Mouse (Mus musculus) ES-E14 (cell line): ENCODE measurements at regions not wholly inside any gene's neighbourhood (a gene's known extent, or its start where the extent isn't known, plus 50 kb on each side); places are given as distances from the start of the nearest gene placed in this dataset.

Experiments
- HCFC1 ChIP-seq: IDR thresholded peaks from 2 replicates; pipeline ENCODE4 v1.6.1; 2012; ENCODE audit warnings: low read length, inconsistent platforms, borderline replicate concordance; ENCODE audit not compliant: insufficient read depth
- ZC3H11A ChIP-seq: IDR thresholded peaks from 2 replicates; pipeline ENCODE4 v1.6.1; 2012; ENCODE audit warnings: low read depth, mild to moderate bottlenecking, inconsistent platforms, low read length, borderline replicate concordance

DNA sequence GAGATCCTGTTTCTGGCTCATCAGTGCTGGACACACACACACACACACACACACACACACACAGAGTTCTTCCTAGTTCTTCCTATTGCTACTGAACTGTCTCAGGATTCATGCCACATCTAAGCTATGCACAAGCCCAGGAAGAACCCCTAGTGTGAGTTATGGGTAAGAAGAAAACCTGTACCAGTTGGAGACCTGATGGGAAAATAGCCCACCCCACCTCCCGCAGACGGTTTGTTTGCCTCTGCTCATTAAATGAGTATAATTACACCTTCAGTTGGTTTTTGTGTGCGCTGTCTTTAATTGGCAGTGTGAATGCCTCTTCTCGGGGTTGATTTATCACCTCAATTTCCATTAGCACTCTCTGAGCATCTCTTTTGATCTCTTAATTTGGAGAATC, 165.8 kb upstream of the Mocs1 start:
- TF ChIP-seq HCFC1 (no peak), ZC3H11A (no peak)
